Mouse (Mus musculus) lung, embryonic 14.5 days (tissue): ENCODE results near the gene Nsd1. TPM values are rescaled to one million over a fixed set of nuclear protein-coding genes. Genes with fewer than 3 reads are reported as not detected.

Source experiments
- ATAC-seq: fragments of 200-750 bp; cut with Nextera tagmentation; 2 replicates; pipeline ENCODE4 v1.8.0; 2017; ENCODE audit warnings: mild to moderate bottlenecking, moderate TSS enrichment, moderate library complexity; ENCODE audit not compliant: insufficient read depth
- DNase-seq: peaks from one replicate; pipeline ENCODE4 v3.0.0-alpha.2; 2015
- H3K27ac ChIP-seq: fragments of 300-500 bp; sonication (generic); 2 replicates; pipeline ENCODE4 v1.5.1; 2014; ENCODE audit warnings: low read depth, mild to moderate bottlenecking, moderate library complexity
- H3K27me3 ChIP-seq: fragments of 300-500 bp; sonication (generic); 2 replicates; pipeline ENCODE4 v1.6.1; 2014; ENCODE audit warnings: low read length, control low read depth; ENCODE audit not compliant: insufficient read depth
- H3K36me3 ChIP-seq: fragments of 300-500 bp; sonication (generic); 2 replicates; pipeline ENCODE4 v1.6.1; 2014; ENCODE audit warnings: control low read depth; ENCODE audit not compliant: insufficient read depth
- H3K4me1 ChIP-seq: fragments of 300-500 bp; sonication (generic); 2 replicates; pipeline ENCODE4 v1.6.1; 2014; ENCODE audit warnings: antibody characterized with exemption, control low read depth; ENCODE audit not compliant: insufficient read depth
- H3K4me2 ChIP-seq: fragments of 300-500 bp; sonication (generic); 2 replicates; pipeline ENCODE4 v1.6.1; 2014; ENCODE audit warnings: mild to moderate bottlenecking
- H3K4me3 ChIP-seq: fragments of 300-500 bp; sonication (generic); 2 replicates; pipeline ENCODE4 v1.5.1; 2014; ENCODE audit warnings: low read depth, low read length
- H3K9ac ChIP-seq: fragments of 300-500 bp; sonication (generic); 2 replicates; pipeline ENCODE4 v1.6.1; 2014
- H3K9me3 ChIP-seq: fragments of 300-500 bp; sonication (generic); 2 replicates; pipeline ENCODE4 v1.6.1; 2016; ENCODE audit warnings: low read depth, low read length, control low read depth
- CTCF ChIP-seq: IDR thresholded peaks from 2 replicates; pipeline ENCODE4 v1.5.1; 2016; ENCODE audit warnings: antibody characterized with exemption, low read depth
- WGBS: fragments of 180-500 bp; shearing (Covaris S2); extraction: QIAGEN DNeasy Blood & Tissue Kit; methylation state at CpG from one replicate; pipeline ENCODE4 v1.1.7; 2014; 5-methylcytosine and 5-hydroxymethylcytosine counted together
- polyA plus RNA-seq: library from polyadenylated mRNA; unstranded; fragments of >200 nt; fragmentation: Nextera tagmentation; extraction: Ambion mirVana; gene quantifications from 2 replicates; pipeline ENCODE4 v1.2.1, GENCODE M21; 2014

Gene Nsd1
- 70.0 and 80.7 TPM in 2 replicates for polyA plus RNA-seq

DNA sequence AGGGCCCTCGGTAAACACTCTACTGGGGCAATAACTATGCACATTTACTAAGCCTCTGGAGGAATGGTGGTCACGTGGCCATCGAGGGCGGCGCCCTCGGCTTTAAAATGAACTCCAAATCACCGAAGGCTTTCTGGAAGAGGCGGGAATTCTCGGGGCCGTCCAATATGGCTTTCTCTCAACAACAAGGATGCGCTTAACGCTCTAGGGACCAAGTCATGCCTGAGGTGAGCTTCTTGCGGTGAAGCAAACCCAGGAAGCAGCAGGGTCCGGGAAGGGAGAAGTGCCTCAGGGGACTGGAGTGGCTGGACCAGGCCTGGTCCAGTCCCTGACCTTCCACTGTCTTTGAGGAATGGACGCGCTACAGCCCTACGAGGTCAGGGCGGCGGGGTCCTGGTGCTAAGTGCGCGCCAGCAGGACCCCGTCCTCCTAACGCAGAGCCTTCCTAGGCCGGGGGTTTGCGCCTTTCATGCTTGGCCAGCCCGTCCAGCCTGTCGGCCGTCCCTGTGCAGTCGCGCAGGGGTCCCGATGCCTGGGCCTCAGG lies at the start of gene Nsd1:
Gene Nsd1, plus strand, starts transcription at position 134 of the 544 bp plus-strand sequence.
- Histone ChIP-seq H3K36me3 (peaks cover 17% of the 10 kb centered on the region), H3K4me3 (peak within 1 kb of the TSS; percentile 81), H3K27ac (peak within 1 kb of the TSS; percentile 99), H3K4me1 (peaks cover 21% of the 10 kb centered on the region), H3K9me3 (no peaks in the 10 kb centered on the region), H3K9ac (peak within 1 kb of the TSS; percentile 80), H3K4me2 (peak within 1 kb of the TSS; percentile 95), H3K27me3 (no peaks in the 10 kb centered on the region)
- WGBS, result 29% methylated on average over 26 of the region's 31 CpGs
- peak; percentile 15 for DNase-seq
- ATAC-seq, result peak; percentile 25
- peak; percentile 26; the same call in 1 of the 2 replicates for TF ChIP-seq CTCF

- H3K4me3 ChIP-seq, result no peak overlapping the region
- no peaks in the 10 kb centered on the region for H3K4me1 ChIP-seq
- no peak overlapping the region for H3K9ac ChIP-seq
- ATAC-seq (no peak), DNase-seq (no peak)
- H3K36me3 ChIP-seq, result peaks cover 23% of the 10 kb centered on the region
- no peak for TF ChIP-seq CTCF
- H3K9me3 ChIP-seq, result no peaks in the 10 kb centered on the region
- 58% methylated on average over 7 of the region's 7 CpGs for WGBS
- H3K4me2 ChIP-seq, result no peak overlapping the region
- H3K27ac ChIP-seq, result no peak overlapping the region
- no peaks in the 10 kb centered on the region for H3K27me3 ChIP-seq
Measured at GRCm38 (mm10) chr13:55162365-55162764, 47.2 kb upstream of the Nsd1 start.

DNA sequence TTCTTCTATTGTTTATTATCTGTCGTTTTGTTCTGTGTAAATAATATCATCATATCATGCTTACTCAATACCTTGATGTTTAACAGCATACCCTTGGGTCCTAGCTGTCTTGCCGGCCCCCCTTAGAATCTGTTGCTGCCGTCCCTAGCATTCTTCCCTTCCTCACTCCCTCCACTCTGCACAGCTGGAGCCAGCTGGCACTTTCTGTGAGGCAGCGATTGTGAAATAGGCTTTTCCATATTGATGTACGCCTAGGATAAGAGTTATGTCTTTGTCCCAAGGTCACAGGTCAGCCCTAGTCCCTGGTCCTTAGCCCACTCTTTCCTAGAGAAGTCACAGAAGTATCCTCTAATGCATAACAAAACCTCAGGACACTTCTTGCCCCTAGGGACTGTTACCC lies 46.0 kb upstream of the Nsd1 start:
- no peaks in the 10 kb centered on the region for H3K9me3 ChIP-seq
- no peak overlapping the region for H3K4me3 ChIP-seq
- no peak overlapping the region for H3K27ac ChIP-seq
- H3K4me1 ChIP-seq, result no peaks in the 10 kb centered on the region
- WGBS, result 37% methylated on average over 5 of the region's 5 CpGs
- DNase-seq, result peak; percentile 88
- H3K27me3 ChIP-seq, result no peaks in the 10 kb centered on the region
- TF ChIP-seq CTCF, result no peak
- peak; percentile 66; the same call in 1 of the 2 replicates for ATAC-seq
- H3K36me3 ChIP-seq, result peaks cover 20% of the 10 kb centered on the region
- H3K4me2 ChIP-seq, result no peak overlapping the region
- no peak overlapping the region for H3K9ac ChIP-seq

DNA sequence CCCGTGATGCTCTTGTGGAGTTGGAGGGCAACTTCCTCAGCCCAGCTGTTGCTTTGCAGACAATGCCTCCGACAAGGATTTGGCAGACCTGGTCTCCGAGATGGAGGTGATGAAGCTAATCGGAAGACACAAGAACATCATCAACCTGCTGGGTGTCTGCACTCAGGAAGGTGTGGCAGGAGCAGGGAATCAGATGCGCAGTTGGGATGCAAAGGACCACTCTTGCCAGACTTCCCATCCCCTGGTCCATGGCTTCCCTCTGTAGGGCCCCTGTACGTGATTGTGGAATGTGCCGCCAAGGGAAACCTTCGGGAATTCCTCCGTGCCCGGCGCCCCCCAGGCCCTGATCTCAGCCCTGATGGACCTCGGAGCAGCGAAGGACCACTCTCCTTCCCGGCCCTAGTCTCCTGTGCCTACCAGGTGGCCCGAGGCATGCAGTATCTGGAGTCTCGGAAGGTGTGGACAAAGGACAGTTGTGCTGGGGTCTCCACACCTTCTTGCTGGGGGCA lies 43.7 kb upstream of the Nsd1 start:
- Histone ChIP-seq H3K4me1 (no peaks in the 10 kb centered on the region), H3K27me3 (no peaks in the 10 kb centered on the region), H3K9me3 (no peaks in the 10 kb centered on the region), H3K4me2 (no peak overlapping the region), H3K36me3 (peaks cover 12% of the 10 kb centered on the region; the same call in 1 of the 2 replicates), H3K9ac (no peak overlapping the region), H3K27ac (no peak overlapping the region), H3K4me3 (no peak overlapping the region)
- WGBS, result 89% methylated on average over 16 of the region's 16 CpGs
- TF ChIP-seq CTCF, result no peak
- no peak for ATAC-seq
- DNase-seq, result no peak

DNA sequence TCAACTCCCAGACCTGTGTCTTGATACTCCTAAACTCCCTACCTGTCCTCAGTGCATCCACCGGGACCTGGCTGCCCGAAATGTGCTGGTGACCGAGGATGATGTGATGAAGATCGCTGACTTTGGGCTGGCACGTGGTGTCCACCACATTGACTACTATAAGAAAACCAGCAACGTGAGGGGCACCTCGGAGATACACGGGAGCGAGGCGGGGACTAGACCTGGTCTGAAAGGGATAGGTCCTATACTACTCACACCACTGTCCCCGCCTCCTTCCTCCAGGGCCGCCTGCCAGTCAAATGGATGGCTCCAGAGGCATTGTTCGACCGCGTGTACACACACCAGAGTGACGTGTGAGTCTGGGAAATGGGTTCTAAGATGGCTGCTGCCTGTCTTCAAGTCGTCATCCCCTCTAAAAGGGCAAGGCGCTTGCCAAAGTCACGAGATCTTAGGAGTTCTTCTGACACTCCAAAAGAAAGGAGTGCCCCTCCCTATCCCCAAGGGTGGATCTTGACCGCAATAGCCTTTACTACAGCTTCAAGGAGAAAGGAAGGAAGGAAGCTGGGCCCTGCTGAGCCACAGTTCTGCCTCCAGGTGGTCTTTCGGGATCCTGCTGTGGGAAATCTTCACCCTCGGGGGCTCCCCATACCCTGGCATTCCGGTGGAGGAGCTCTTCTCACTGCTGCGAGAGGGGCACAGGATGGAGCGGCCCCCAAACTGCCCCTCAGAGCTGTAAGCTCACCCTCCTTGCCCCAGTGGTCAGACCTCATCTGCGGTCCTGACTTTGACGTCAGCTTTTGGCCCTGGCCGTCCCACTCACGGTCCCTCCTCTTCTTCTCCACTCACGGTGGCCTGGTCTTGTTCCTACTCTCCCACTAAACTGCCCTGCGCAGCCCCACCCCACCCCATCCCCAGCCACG lies 42.5 kb upstream of the Nsd1 start:
- Histone ChIP-seq H3K4me2 (no peak overlapping the region), H3K27ac (no peak overlapping the region), H3K4me1 (peaks cover 7% of the 10 kb centered on the region), H3K4me3 (no peak overlapping the region), H3K9ac (no peak overlapping the region), H3K27me3 (no peaks in the 10 kb centered on the region), H3K9me3 (no peaks in the 10 kb centered on the region), H3K36me3 (peaks cover 12% of the 10 kb centered on the region; the same call in 1 of the 2 replicates)
- DNase-seq, result no peak
- TF ChIP-seq CTCF, result no peak
- no peak for ATAC-seq
- WGBS, result 85% methylated on average over 32 of the region's 32 CpGs

GRCm38 (mm10) chr13:55167798-55168197 lies 41.8 kb upstream of the Nsd1 start:
- no peaks in the 10 kb centered on the region for H3K9me3 ChIP-seq
- no peak overlapping the region for H3K27ac ChIP-seq
- 81% methylated on average over 11 of the region's 11 CpGs for WGBS
- no peak for TF ChIP-seq CTCF
- no peak for ATAC-seq
- no peak overlapping the region for H3K9ac ChIP-seq
- peaks cover 7% of the 10 kb centered on the region for H3K4me1 ChIP-seq
- no peak for DNase-seq
- H3K4me2 ChIP-seq, result no peak overlapping the region
- H3K4me3 ChIP-seq, result no peak overlapping the region
- peaks cover 12% of the 10 kb centered on the region; the same call in 1 of the 2 replicates for H3K36me3 ChIP-seq
- no peaks in the 10 kb centered on the region for H3K27me3 ChIP-seq

DNA sequence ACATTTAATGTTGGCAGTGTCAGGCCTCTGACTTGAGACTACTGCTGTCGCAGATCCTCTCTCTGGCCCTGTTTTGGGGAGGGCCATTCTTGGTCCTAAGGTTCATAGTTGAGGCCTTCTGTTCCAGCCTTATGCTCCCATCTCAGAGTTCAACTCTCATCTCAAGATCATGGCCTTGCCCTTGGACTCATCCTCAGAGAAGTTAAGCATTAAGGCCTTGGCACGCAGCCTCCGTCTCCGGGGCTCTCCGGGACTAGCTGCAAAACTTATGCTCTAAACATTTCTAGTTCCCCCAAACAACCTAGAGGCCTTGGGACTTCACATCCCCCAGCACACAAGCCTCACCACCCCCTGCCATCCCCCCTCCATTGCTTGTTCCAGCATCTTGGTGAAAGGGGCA lies 41.3 kb upstream of the Nsd1 start:
- Histone ChIP-seq H3K36me3 (peaks cover 12% of the 10 kb centered on the region; the same call in 1 of the 2 replicates), H3K4me2 (no peak overlapping the region), H3K4me1 (peaks cover 7% of the 10 kb centered on the region), H3K9me3 (no peaks in the 10 kb centered on the region), H3K4me3 (no peak overlapping the region), H3K9ac (no peak overlapping the region), H3K27ac (peak overlapping the region; percentile 63; the same call in 1 of the 2 replicates), H3K27me3 (no peaks in the 10 kb centered on the region)
- 82% methylated on average over 5 of the region's 5 CpGs for WGBS
- ATAC-seq (no peak), DNase-seq (no peak)
- TF ChIP-seq CTCF, result no peak
